Mouse (Mus musculus) G1E (cell line): Measurements from ENCODE around the gene Wdr90.

ENCODE experiments used
- CTCF ChIP-seq: IDR thresholded peaks from 2 replicates; pipeline ENCODE4 v1.5.1; 2012; ENCODE audit warnings: low read depth, low read length, inconsistent platforms, mixed read lengths
- GATA1 ChIP-seq: IDR thresholded peaks from 2 replicates; pipeline ENCODE4 v1.6.1; 2012; ENCODE audit warnings: borderline replicate concordance, low read length, inconsistent platforms, mixed read lengths
- POLR2AphosphoS5 ChIP-seq: IDR thresholded peaks from 2 replicates; pipeline ENCODE4 v1.6.1; 2012; ENCODE audit warnings: low read depth, low read length, inconsistent platforms; ENCODE audit not compliant: insufficient replicate concordance
- TAL1 ChIP-seq: conservative IDR thresholded peaks from 2 replicates; pipeline ENCODE4 v1.6.1; 2012; ENCODE audit warnings: low read depth, low read length, inconsistent platforms, mixed read lengths

- TF ChIP-seq TAL1 (no peak), CTCF (no peak), POLR2AphosphoS5 (no peak), GATA1 (no peak)
These were observed 46.3 kb upstream of the Wdr90 start for GRCm38 (mm10) chr17:25907640-25908039.
